Mouse (Mus musculus) layer of hippocampus, adult 9-10 months (tissue): Measurements from ENCODE around the gene Zfp109.
"Not testable (repeated sequence)": the region's sequence is repeated elsewhere in the genome, so short reads cannot be mapped to it uniquely, and the experiment has no call there.

Source experiments
- DNase-seq: peaks from one replicate; pipeline ENCODE4 v3.0.0; 2022; ENCODE audit warnings: low spot score

Gene Zfp109

DNA sequence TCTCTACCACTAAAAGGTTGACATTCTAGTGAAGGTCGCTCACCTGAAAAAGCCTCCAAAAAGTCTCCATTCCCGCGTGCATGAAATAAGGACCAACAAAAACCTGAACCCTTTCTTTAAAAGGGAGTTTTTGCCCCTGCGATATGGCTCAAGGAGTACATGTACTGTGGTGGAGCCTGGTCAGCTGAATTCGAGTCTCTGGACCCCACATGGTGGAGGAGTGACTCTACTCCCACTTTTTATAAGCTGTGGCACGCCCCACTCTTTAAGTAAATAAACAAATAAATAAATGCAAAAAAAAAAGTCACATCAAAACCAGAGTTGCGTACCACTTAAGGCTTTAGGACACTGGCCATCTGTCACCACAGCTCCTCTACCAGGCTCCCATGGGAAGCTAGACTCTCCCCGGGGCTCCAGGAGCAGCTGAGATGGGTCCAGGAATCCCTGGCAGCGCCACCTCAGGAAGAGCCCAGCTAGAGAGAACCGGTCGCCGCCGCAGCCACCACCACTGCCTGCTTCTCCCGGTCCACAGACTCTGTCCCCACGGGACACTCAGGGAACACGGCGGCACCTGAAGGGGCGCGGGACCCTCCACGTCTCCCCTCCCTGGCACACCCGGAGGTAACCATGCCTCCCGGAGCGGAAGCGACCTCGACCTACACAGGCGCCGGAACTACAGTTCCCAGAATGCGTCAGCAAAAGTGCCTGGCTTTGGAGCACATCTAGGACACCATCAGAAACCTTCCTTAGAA lies at the start of gene Zfp109:
Gene Zfp109, minus strand, starts transcription at position 521 of the 752 bp plus-strand sequence.
- peak; percentile 36 for DNase-seq

DNA sequence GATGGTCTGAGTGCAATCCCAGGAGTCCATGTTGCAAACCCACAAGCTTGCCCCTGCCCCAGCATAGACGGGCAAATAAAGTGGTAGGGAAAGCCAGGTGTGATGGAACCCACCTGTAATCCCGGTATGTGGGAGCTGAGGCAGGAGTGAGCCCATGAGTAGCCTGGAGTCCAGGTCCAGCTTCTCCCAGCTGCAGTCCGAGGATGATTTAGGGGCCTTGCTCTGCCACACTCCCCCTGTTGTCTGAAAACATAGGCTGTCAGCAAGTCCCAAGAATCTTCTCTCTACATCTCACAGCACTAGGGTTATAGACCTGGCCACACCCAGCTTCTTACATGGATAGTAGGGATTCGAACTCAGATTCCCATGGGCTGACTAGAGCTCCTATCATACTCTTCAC lies 49.6 kb upstream of the Zfp109 start:
- DNase-seq = no peak

DNA sequence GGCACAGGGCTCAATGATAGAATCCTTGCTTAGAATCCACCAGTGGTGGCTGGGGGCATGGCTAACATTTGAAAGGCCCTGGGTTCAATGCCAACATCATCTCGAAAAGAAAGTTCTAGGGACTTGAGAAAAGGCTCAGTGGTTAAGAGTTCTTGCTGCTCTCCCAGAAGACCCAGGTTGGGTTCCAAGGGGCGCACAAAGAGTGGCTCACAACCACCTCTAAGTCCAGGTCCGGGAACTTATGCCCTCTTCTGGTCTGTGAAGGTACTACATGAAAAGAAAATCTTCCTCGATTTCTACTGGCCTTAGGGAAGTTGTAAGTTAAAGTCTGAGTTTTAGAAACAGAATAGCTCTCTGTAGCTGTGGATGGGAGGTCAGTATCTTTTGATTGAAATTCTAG lies 48.7 kb upstream of the Zfp109 start:
- no peak for DNase-seq

DNA sequence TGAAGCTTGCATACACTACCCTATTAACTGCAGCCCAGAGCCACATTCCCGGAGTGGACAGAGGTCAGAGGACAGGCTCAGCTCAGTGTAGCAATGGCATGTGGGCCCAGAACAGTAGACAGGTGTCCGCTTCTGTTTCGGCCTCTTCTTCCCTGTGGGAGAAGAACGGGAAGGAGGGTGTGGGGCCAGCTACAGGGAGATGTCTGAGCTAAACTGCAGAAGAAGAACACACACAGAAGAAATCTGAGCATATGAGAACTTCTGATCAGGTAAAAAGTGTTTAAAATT lies 43.4 kb upstream of the Zfp109 start:
- DNase-seq = no peak

DNA sequence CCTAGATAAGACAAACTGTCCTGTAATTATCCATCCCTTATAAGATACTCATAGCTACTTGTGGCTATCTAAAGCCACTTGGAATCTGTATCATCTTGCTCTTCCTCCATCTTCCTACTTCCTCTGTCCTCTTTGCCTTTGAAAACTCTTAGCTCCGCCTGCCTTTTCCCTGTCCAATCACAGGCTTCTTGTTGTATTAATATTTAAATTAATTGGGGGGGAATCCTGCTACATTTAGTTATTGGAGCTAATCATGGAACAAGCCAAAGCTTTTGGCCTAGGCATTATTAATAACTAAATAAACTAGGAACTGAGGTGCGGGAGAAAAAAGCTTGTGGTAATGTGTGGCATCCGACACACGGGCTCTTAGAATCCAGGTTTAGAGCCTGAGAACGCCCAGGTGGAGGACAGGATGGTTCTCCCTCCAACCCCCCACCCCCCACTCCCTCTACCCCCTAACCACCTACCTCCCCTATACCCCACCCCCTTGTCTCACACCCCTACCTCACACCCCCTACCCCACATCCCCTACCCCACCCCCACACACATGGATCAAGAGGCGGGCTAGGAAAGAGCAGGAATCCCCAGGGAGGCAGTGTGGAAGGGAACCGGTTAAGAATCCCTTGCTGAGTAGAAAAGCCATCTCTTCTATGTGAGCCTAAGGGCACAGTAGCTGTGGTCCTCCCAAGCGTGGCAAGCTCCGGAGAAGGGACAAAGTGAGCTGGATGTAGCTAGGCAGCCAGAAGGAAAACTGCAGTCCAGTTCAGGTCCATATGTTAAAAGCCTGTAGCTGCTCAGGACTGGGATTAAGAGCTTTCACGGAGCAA lies 42.9 kb upstream of the Zfp109 start:
- DNase-seq = no peak

DNA sequence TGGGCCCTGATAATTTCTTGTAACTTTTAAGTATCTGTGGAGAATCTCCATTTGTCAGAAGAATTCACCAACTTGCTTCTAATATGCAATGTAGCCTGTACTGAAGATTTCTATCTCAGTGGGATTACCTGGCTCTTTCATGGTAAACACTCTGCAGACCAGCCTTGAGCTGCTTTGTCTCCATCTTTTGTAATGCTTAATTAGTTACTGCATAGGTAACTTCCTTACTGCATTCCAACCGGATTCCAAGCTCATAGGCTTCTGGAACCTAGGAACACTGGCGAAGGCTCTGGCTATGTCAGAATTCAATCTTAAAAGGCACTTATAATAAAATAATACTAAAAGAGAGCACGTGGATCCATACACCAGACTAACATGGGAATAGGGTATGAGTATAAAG lies 41.4 kb upstream of the Zfp109 start:
- DNase-seq = not testable (repeated sequence)

DNA sequence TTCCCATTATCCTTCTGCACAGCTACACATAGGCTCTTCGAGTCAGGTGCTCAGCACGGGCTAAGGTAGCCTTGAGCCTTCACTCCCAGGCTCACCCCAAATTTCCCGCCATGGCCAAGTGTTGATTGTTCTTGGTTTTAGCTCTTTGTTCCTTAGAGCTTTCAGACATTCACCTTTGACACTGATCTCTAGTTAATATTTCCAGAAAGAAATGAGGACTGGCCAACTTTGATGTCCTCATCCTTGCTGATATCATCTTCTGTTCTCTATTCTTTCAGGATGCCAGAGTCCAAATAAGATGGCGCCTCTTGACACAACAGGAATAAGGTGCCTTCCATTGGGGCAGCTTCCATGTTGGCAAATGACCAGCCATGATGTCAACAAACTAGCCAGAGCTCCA lies 37.1 kb upstream of the Zfp109 start:
- DNase-seq = no peak

DNA sequence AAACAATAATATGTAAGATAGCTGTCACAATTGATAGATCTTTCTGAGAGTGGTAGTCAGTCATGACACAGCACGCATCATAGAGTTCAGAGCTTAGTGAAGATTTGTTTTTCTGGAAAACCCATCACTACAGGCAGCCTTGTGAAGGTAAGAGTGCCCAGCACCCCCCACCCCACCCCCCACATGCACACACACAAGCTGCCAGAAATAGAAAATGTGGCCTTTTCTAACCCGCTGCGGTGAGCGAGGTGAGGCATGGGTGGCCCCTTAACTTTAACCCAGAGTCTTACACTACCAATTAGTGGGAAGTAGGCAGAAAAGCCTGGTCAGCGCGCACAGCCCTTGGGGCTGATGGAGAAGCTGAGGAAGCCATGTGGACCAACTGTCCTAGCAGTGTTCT lies 33.8 kb upstream of the Zfp109 start:
- DNase-seq = no peak

DNA sequence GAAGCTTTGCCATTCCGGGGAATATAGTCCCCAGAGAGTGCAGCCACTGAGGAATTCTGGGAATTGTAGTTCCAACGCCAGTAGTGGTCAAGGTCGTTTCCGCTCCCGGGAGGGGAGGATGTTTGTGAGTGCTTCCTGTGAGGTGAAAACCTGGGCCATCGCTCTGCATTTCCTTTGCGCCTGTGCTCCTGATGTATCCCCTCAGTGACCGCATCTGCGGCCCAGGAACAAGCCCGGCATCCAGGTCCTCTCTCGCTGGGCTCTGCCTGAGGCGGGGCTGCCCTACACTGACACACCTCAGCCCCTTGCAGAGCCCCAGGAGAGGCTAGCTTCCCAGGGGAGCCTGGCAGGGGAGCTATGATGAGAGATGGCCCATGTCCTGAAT lies 32.9 kb upstream of the Zfp109 start, which contains the start of gene Zfp93:
Gene Zfp93, plus strand, starts transcription at position 133 of the 385 bp plus-strand sequence.
- DNase-seq = peak; percentile 65

DNA sequence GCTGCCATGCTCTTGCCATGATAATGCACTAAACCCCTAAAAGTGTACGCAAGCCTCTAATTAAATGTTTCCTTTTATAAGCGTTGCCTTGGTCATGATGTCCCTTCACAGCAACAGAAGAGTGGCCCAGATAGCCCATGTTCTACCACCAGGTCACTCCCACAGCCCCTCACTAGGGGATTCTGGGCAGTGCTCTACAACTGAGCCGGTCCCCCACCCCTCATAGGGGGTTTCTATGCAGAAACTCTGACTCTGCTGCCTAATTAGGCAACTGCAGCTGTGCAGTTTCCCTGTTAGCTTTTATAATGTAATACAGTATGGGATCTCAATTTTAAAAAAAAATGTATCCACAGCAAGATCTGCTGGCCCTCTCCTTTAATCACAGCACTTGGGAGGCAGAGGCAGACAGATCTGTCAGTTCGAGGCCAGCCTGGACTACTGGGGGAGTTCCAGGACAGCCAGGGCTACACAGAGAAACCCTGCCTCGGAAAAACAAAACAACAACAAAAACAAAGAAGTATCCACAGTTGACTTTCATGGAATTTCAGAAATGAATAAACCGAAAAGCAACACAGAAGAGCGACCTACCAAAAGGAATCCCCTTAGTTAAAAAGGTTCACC lies 32.4 kb upstream of the Zfp109 start:
- no peak for DNase-seq

DNA sequence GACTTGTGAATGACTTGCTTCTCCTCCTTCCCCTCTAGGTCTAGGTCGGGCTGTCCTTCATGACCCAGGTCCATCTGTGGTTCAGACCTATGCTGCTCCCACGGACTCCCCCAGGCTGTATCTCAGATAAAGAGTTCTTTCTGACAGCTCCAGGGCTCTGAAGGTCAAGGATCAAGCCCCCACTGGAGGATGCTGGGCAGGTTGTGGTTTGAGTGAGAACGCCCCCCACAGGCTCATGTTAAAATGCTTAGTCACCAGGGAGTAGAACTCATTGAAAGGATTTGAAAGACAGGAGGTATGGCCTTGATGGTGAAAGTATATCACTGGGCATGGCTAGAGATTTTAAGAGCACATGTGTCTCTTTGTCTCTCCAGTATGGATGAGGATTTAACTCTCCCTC lies 31.9 kb upstream of the Zfp109 start:
- no peak for DNase-seq

DNA sequence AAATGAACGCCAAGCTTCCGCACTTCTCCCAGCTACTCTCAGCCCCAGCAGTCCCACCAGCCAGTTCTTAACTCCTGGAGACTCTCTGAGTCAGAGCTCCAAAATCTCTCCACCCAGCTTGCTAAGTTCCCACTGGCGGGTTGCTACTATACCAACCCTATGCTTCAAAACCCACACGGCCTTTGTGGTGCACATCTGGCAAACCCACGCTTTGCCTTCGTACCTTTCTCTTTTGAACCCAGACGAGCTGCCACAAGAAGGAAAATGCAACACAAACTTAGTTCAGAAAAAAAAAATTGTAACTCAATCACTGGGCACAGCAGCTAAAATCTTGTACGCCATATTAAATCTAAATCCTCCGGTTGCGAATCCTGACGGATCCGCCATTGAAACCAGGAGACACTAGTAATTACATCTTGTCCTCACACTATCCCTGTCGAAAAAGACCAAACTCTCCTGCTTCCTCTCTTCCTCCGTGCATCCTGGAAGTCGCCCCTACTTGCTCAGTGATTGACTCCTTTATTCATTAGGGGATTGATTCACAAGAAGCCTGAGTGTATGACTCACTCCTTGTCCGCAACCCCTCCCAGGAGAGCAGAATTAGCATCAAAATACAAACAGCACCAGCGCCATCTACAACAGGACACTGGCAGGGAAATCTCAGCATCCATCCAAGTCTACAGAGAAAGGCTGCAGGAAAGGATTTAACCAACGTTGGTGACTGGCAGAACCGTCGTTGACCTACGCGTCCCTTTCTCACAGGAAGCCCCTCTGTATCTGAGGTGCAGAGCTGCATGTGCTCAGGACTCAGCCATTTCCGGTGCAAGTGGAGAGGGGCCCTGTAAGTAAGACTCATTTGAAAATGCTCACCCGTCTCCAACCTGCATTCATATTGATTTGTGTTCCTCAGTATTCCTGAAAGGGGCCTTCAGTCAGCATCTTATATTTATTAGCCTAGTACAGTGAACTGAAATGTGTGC lies 31.1 kb upstream of the Zfp109 start:
- no peak for DNase-seq

DNA sequence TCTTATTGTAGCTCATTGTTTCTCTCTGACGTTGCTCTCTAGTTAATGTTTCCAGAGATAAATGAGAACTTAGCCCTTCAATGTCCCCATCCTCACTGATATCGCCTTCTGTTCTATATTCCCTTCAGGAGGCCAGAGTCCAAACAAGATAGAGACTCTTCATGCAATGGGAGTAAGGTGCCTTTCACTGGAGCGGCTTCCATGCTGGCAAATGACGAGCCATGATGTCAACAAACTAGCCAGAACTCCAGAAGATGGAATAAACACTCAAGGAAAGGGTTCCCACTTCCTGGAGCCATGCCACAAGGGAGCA lies 22.6 kb upstream of the Zfp109 start:
- DNase-seq = no peak

DNA sequence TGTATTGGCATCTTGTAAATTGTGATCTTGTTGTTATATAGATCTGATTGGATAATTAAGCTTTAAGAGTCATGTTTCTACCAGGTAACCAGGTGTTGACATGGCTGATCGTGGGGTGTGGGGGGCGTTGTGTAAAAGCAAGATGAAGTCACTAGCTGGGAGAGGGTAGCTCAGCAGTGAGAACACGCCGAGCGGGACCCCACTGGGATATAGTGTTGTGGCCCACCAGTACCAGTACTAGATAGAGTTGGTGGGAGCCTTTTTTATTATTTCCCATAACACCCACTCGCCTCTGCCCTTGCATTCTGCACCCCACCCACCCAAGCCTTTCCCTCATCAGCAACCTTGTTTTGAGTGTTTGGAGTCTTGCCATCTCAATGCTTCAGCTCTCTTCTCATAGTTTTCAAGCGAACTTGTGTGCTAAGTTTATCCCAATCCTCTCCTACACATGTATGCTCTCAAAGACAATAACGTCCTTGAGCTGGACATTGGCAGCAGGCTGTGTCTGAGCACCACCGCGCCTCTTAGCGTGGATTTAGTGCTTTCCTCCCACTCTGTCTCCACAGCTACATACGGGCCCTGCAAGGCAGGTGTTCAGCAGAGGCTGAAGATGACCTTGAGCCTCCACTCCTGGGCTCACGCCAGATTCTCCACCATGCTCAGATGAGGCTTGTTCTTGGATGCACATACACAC lies 22.1 kb upstream of the Zfp109 start:
- no peak for DNase-seq

DNA sequence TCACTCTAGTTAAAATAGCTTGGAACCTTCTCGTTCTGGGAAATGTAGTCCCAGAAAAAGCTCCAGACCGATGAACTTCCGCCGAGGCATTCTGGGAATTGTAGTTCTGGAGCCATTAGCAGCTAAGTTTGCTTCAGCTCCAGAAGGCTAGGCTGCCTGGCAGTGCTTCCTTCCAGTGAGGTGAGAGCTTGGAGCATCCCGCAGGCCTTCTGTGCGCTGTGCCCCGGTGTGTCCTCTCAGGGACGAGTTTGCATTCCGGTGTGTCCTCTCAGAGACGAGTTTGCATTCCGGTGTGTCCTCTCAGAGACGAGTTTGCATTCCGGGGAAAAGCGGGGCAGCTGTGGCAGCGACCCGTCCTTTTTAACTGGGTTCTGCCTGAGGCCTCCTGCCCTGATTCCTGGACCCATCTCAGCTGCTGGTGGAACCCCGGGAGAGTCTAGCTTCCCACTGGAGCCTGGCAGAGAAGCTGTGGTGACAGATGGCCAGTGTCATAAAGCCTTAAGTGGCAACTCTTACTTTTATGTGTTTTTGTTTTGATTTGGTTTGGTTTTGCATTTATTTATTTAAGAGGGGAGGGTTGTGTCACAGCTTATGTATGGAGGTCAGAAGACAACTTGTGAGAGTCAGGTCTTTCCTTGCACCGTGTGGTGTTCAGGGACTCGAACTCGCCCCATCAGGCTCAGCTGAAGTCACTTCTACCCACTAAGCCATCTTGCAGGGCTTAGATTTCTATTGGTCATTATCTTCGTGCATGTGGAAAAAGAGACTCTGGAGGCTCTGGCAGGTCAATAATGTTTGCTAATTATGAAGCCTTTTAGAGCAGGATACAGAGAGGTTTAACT lies 17.5 kb upstream of the Zfp109 start, which contains the start of gene Zfp108:
Gene Zfp108, plus strand, starts transcription at position 162 of the 842 bp plus-strand sequence.
- DNase-seq = peak; percentile 79

DNA sequence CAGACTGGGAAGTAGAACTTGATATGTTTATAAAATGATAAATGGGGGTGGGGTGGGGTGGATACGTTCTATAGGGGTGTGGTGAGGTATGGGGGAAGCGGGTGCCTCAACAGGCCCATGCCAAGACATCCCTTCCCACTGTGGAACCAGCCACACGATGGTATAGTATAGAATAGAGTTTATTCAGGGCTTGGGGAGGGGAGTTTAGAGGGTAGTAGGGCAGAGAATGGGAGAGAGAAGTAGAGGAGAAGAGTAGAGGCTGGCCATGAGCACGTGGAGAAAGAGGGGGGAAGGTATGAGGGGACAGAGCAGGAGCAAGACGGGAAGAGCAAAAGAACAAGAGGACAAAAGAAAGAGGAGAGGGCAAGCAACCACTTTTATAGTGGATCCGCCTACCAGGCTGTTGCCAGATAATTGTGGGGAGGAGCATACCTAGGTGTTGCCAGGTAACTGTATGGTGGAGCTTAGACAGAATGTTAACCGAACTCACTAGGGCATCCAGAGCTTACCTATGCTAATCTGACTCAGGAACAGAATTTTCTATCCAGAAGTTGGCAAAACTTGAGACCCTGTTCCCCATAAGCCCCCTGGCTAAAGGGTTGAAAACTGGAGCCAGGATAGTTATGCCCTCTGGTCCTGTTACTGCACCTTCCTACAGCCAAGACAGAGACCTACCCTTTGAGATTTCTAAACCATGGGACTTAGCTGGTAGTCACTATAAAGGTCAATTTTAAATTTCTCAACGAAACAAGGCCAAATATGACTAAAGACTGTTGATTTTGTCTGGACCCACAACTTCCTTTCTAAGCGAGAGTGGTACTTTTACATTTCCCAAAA lies 16.6 kb upstream of the Zfp109 start:
- peak; percentile 7 for DNase-seq

DNA sequence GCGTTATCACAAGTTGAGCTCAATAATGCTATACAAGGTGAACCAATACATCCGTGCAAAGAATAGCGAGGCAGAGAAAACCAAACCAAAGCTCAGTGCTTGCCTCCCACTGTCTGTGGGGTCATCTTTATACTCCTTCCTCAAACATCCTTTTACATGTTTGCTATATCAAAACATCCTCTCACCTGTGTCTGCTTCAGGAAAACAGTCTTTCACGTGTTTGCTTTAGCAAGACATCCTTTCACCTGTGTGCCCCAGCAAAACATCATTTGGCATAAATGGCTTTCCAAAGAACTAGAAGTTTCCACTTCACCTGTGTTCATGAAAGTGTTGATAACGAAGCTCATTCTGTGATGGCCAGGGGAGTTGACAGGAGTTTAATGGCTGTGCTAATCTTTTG lies 26.0 kb downstream of the Zfp109 start, which contains the start of gene Zfp111:
Gene Zfp111, minus strand, starts transcription at position 101 of the 400 bp plus-strand sequence.
- DNase-seq = no peak

DNA sequence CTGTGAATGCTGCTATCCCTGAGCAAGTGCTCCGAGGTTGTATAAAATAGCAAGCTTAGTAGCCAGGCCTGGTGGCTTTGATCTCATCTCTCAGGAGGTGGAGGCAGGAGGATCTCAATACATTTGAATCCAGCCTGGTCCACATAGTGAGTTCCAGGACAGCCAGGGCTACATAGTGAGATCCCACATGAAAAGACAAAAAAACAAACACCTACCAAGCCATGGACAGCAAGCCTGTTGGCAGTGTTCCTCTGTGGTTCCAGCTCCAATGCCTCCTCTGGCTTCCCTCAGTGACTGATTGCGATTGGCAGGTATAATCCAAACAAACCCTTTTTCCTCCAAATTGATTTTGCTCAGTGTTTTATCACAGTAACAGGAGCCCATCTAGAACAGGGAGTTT lies 27.1 kb downstream of the Zfp109 start:
- DNase-seq = no peak

DNA sequence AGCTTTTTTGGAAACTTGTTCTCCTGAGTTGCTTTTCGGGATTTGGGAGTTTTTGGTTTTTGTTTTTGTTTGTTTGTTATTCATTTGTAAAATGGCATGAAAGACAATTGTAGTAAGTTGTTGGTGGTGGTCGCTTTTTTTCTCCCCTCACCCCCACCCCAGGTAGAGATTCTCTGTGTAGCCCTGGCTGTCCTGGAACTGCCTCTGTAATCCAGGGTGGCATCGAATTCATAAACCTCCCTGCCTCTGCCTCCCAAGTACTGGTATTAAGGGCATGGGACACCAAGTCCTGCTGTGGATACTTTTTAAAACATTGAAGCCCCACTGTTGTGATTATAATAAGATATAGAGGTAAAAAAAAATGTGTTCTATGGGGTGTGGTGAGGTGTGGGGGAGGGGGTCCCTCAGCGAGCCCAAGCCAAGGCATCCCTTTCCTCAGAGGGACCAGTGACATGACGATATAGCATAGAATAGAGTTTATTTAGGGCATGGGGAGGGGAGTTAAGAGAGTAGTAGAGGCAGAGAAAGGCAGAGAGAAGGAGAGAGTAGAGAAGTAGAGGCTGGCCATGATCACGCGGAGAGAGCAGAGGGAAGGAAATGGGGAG lies 29.0 kb downstream of the Zfp109 start:
- no peak for DNase-seq
